Mouse (Mus musculus) limb, embryonic 15.5 days (tissue): ENCODE data around the gene Thap8. TPM values are rescaled to one million over a fixed set of nuclear protein-coding genes. Genes with fewer than 3 reads are reported as not detected.
"Not testable (repeated sequence)": the region's sequence is repeated elsewhere in the genome, so short reads cannot be mapped to it uniquely, and the experiment has no call there.

Experiments used
- ATAC-seq: fragments of 200-750 bp; cut with Nextera tagmentation; 2 replicates; pipeline ENCODE4 v1.8.0; 2017; ENCODE audit warnings: low read depth, moderate TSS enrichment; ENCODE audit not compliant: insufficient number of reproducible peaks, low FRiP score, low TSS enrichment
- H3K27ac ChIP-seq: fragments of 300-500 bp; sonication (generic); 2 replicates; pipeline ENCODE4 v1.5.1; 2015; ENCODE audit warnings: moderate library complexity, mild to moderate bottlenecking, inconsistent platforms
- H3K27me3 ChIP-seq: fragments of 300-500 bp; sonication (generic); 2 replicates; pipeline ENCODE4 v1.6.1; 2015; ENCODE audit warnings: inconsistent platforms
- H3K36me3 ChIP-seq: fragments of 300-500 bp; sonication (generic); 2 replicates; pipeline ENCODE4 v1.6.1; 2015; ENCODE audit warnings: inconsistent platforms
- H3K4me1 ChIP-seq: fragments of 300-500 bp; sonication (generic); 2 replicates; pipeline ENCODE4 v1.6.1; 2015; ENCODE audit warnings: inconsistent platforms
- H3K4me2 ChIP-seq: fragments of 300-500 bp; sonication (generic); 2 replicates; pipeline ENCODE4 v1.6.1; 2015; ENCODE audit warnings: mild to moderate bottlenecking, inconsistent platforms
- H3K4me3 ChIP-seq: fragments of 300-500 bp; sonication (generic); 2 replicates; pipeline ENCODE4 v1.5.1; 2015; ENCODE audit warnings: mild to moderate bottlenecking, inconsistent platforms
- H3K9ac ChIP-seq: fragments of 300-500 bp; sonication (generic); 2 replicates; pipeline ENCODE4 v1.6.1; 2015; ENCODE audit warnings: inconsistent platforms
- H3K9me3 ChIP-seq: fragments of 300-500 bp; sonication (generic); 2 replicates; pipeline ENCODE4 v1.6.1; 2016; ENCODE audit warnings: inconsistent platforms
- WGBS: fragments of 180-500 bp; shearing (Covaris S2); methylation state at CpG from one replicate; pipeline ENCODE4 v1.1.7; 2015; 5-methylcytosine and 5-hydroxymethylcytosine counted together
- polyA plus RNA-seq: library from polyadenylated mRNA; unstranded; fragments of >200 nt; fragmentation: Nextera tagmentation; extraction: Ambion mirVana; gene quantifications from 2 replicates; pipeline ENCODE4 v1.2.1, GENCODE M21; 2015

The Thap8 gene
- polyA plus RNA-seq = 0.26 and 0.78 TPM in 2 replicates

GRCm38 (mm10) chr7:30279951-30280669 lies at the start of gene Thap8, which contains the start of gene Wdr62:
TSS of gene Thap8 (plus strand) at chr7:30280094.
TSS of gene Wdr62 (minus strand) at chr7:30280419.
- Histone ChIP-seq H3K4me2 (peak within 1 kb of the TSS; percentile 92), H3K4me3 (peak within 1 kb of the TSS; percentile 81), H3K4me1 (peaks cover 16% of the 10 kb centered on the region), H3K9me3 (no peaks in the 10 kb centered on the region), H3K9ac (peak within 1 kb of the TSS; percentile 31), H3K27ac (peak within 1 kb of the TSS; percentile 96), H3K27me3 (no peaks in the 10 kb centered on the region), H3K36me3 (no peaks in the 10 kb centered on the region)
- ATAC-seq = peak; percentile 95
- under 1% methylated on average over 49 of the region's 49 CpGs for WGBS

- H3K4me3 ChIP-seq = peak overlapping the region; percentile 74
- peak overlapping the region; percentile 75 for H3K27ac ChIP-seq
- H3K9me3 ChIP-seq = no peaks in the 10 kb centered on the region
- peak overlapping the region; percentile 35; the same call in 1 of the 2 replicates for H3K9ac ChIP-seq
- H3K4me2 ChIP-seq = peak overlapping the region; percentile 76
- peaks cover 47% of the 10 kb centered on the region for H3K36me3 ChIP-seq
- no peak for ATAC-seq
- peaks cover 20% of the 10 kb centered on the region for H3K4me1 ChIP-seq
- no peaks in the 10 kb centered on the region for H3K27me3 ChIP-seq
- WGBS = 0% methylated on average over 16 of the region's 16 CpGs
These were observed 48.6 kb upstream of the Thap8 start for GRCm38 (mm10) chr7:30231328-30231668.

- Histone ChIP-seq H3K4me3 (peak within 1 kb of the TSS; percentile 74), H3K27me3 (no peaks in the 10 kb centered on the region), H3K36me3 (peaks cover 42% of the 10 kb centered on the region), H3K27ac (peak within 1 kb of the TSS; percentile 96), H3K9me3 (no peaks in the 10 kb centered on the region), H3K4me2 (peak within 1 kb of the TSS; percentile 76), H3K4me1 (peaks cover 20% of the 10 kb centered on the region), H3K9ac (peak within 1 kb of the TSS; percentile 69)
- peak; percentile 96 for ATAC-seq
- WGBS = under 1% methylated on average over 67 of the region's 67 CpGs
These were observed 48.0 kb upstream of the Thap8 start, which contains the start of the genes Polr2i and Tbcb for GRCm38 (mm10) chr7:30231669-30232454. TSS of gene Polr2i (plus strand) at chr7:30231948. TSS of gene Tbcb (minus strand) at chr7:30232272.

- peak overlapping the region; percentile 74 for H3K4me3 ChIP-seq
- no peaks in the 10 kb centered on the region for H3K27me3 ChIP-seq
- WGBS = 2% methylated on average over 24 of the region's 24 CpGs
- peak overlapping the region; percentile 96 for H3K27ac ChIP-seq
- peak overlapping the region; percentile 76 for H3K4me2 ChIP-seq
- peak overlapping the region; percentile 69 for H3K9ac ChIP-seq
- H3K36me3 ChIP-seq = peaks cover 35% of the 10 kb centered on the region
- ATAC-seq = no peak
- H3K9me3 ChIP-seq = no peaks in the 10 kb centered on the region
- peaks cover 20% of the 10 kb centered on the region for H3K4me1 ChIP-seq
These were observed 47.2 kb upstream of the Thap8 start for GRCm38 (mm10) chr7:30232631-30233148.

- ATAC-seq = no peak
- Histone ChIP-seq H3K4me3 (peak overlapping the region; percentile 74; the same call in 1 of the 2 replicates), H3K27me3 (no peaks in the 10 kb centered on the region), H3K36me3 (peaks cover 30% of the 10 kb centered on the region), H3K9me3 (no peaks in the 10 kb centered on the region), H3K4me2 (no peak overlapping the region), H3K4me1 (peaks cover 20% of the 10 kb centered on the region), H3K27ac (no peak overlapping the region), H3K9ac (no peak overlapping the region)
- WGBS = 88% methylated on average over 20 of the region's 20 CpGs
These were observed 46.5 kb upstream of the Thap8 start for GRCm38 (mm10) chr7:30233387-30233786.

- ATAC-seq = no peak
- no peak overlapping the region for H3K4me3 ChIP-seq
- H3K4me1 ChIP-seq = peaks cover 20% of the 10 kb centered on the region
- H3K9ac ChIP-seq = no peak overlapping the region
- H3K36me3 ChIP-seq = peaks cover 25% of the 10 kb centered on the region
- WGBS = 94% methylated on average over 15 of the region's 15 CpGs
- H3K4me2 ChIP-seq = no peak overlapping the region
- H3K27me3 ChIP-seq = no peaks in the 10 kb centered on the region
- H3K9me3 ChIP-seq = no peaks in the 10 kb centered on the region
- no peak overlapping the region for H3K27ac ChIP-seq
These were observed 45.5 kb upstream of the Thap8 start for GRCm38 (mm10) chr7:30234276-30234858.

- Histone ChIP-seq H3K9ac (no peak overlapping the region), H3K27me3 (no peaks in the 10 kb centered on the region), H3K4me3 (no peak overlapping the region), H3K9me3 (no peaks in the 10 kb centered on the region), H3K36me3 (peaks cover 25% of the 10 kb centered on the region), H3K27ac (no peak overlapping the region), H3K4me2 (no peak overlapping the region), H3K4me1 (peaks cover 20% of the 10 kb centered on the region)
- WGBS = 91% methylated on average over 8 of the region's 8 CpGs
- ATAC-seq = no peak
These were observed 44.8 kb upstream of the Thap8 start for GRCm38 (mm10) chr7:30235091-30235490.

- WGBS = 75% methylated on average over 4 of the region's 4 CpGs
- Histone ChIP-seq H3K27ac (no peak within 1 kb of the TSS), H3K9ac (no peak within 1 kb of the TSS), H3K9me3 (no peaks in the 10 kb centered on the region), H3K4me1 (peaks cover 20% of the 10 kb centered on the region), H3K36me3 (peaks cover 25% of the 10 kb centered on the region), H3K4me2 (no peak within 1 kb of the TSS), H3K27me3 (no peaks in the 10 kb centered on the region), H3K4me3 (no peak within 1 kb of the TSS)
- no peak for ATAC-seq
These were observed 44.3 kb upstream of the Thap8 start, which contains the start of gene Ovol3 for GRCm38 (mm10) chr7:30235625-30236024. TSS of gene Ovol3 (minus strand) at chr7:30235725.

- H3K9ac ChIP-seq, H3K4me2 ChIP-seq, H3K4me3 ChIP-seq, H3K27me3 ChIP-seq, H3K9me3 ChIP-seq, ATAC-seq, H3K27ac ChIP-seq: not testable (repeated sequence)
- Histone ChIP-seq H3K4me1 (peaks cover 12% of the 10 kb centered on the region), H3K36me3 (peaks cover 25% of the 10 kb centered on the region)
- WGBS = 77% methylated on average over 3 of the region's 3 CpGs
These were observed 42.5 kb upstream of the Thap8 start for GRCm38 (mm10) chr7:30237374-30237773.

GRCm38 (mm10) chr7:30251956-30252954 lies 27.6 kb upstream of the Thap8 start:
- Histone ChIP-seq H3K27ac (no peak overlapping the region), H3K9me3 (no peaks in the 10 kb centered on the region), H3K36me3 (0 out of 2 replicates have a peak, but pooled peaks cover 16% of the 10 kb centered on the region), H3K4me1 (no peaks in the 10 kb centered on the region), H3K4me3 (no peak overlapping the region), H3K27me3 (no peaks in the 10 kb centered on the region), H3K4me2 (no peak overlapping the region), H3K9ac (no peak overlapping the region)
- ATAC-seq = no peak
- WGBS = 75% methylated on average over 12 of the region's 12 CpGs
